Mouse (Mus musculus): ENCODE measurements around the gene Ppfia4. TPM values are rescaled to one million over a fixed set of nuclear protein-coding genes. Genes with fewer than 3 reads are reported as not detected.

Gene Ppfia4
- polyA plus RNA-seq, 1 experiment, result 35.8 TPM

DNA sequence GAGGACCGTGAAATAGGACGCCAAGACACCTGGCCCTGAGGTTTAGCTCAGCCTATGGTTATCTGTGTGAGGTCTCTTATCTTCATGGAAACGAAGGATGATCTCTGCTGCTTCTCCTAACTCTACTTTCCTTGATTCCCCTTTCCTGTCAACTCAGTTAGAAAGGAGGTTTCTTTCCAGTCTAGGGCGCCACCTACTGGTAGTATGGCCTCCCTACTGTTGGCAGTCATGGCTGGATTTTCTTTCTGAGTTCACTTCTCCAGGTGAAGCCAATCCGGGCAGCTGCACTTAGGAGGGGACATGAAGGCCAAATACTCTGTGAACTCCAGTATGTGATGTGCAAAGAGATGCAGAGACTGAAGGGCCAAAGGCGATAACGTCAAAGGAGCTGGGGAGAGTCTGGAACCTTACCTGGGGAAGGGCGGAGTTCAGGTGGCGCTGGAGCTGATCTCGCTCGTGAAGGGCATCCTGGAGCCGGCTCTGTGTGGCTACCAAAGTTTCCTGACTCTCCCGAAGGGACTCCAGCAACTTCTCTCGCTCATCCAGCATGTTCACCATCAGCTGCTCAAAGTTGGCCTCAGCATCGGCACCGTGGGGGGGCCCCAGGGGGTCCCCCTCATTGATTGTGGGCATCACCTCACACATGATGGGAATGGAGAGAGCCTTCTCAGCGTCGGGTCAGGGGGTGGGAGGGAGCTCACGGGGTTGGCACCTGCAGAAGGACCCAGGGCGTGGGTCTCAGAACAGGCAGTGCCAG lies 671 bp downstream of the Ppfia4 start:
- TF ChIP-seq CEBPB (IDR thresholded peaks at IDR 0.05; ENCODE audit: insufficient read depth, poor library complexity, severe bottlenecking), result no peak
- TF ChIP-seq TCF3 (IDR thresholded peaks at IDR 0.05; ENCODE audit: insufficient read length, low read depth), result no peak
- TF ChIP-seq POLR2AphosphoS2 (IDR thresholded peaks at IDR 0.05; ENCODE audit: insufficient read length, low read depth), result no peak
- TF ChIP-seq SRF (IDR thresholded peaks at IDR 0.05; ENCODE audit: control insufficient read depth, insufficient read length, low read depth), result no peak
- TF ChIP-seq MYOD1 (IDR thresholded peaks at IDR 0.05; ENCODE audit: control insufficient read depth in 1 of 3, insufficient read length in 2 of 3, low read depth in 2 of 3), result peak in 1 of 3 experiments; percentile 1
- no peak for TF ChIP-seq E2F4 (IDR thresholded peaks at IDR 0.05; ENCODE audit: insufficient read depth)
- TF ChIP-seq TCF12 (IDR thresholded peaks at IDR 0.05; ENCODE audit: insufficient read depth, poor library complexity, severe bottlenecking), result no peak
- H3K4me2 ChIP-seq (ENCODE audit: low read depth), result peak overlapping the region; percentile 76
- peaks cover 6% of the 10 kb centered on the region for H3K79me2 ChIP-seq (ENCODE audit: control insufficient read depth, insufficient read depth)
- H3K4me3 ChIP-seq, result peak overlapping the region; percentile 23
- H3ac ChIP-seq (ENCODE audit: control insufficient read depth, insufficient read length), result no peak overlapping the region
- no peaks in the 10 kb centered on the region for H3K36me3 ChIP-seq (ENCODE audit: control insufficient read depth, insufficient read depth)
- H3K27me3 ChIP-seq (ENCODE audit: control insufficient read depth, insufficient read depth, insufficient read length), result no peaks in the 10 kb centered on the region

DNA sequence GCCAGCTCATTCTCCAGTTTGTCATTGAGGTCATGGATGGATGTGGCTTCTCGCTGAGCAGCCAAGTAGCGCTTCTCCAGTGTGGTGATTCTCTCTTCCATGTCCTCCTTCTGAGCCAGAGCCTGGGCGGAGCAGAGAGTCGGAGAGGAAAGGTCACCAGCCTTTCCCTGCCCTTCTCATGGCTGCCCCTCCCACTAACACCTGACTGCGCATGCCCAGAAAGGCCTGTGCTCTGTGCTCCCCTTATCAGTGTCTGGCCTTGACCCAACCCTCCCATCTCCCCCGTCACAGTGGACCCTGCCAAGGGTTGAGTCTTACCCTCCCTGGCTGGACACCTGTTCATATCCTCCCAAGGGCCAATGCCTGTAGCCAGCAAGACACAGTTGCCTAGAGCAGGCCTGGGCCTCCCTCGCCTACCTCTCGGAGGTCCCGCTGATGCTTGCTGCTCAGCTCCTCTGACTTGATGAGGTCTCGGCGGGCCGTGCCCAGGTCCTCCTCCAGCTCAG lies 5.8 kb downstream of the Ppfia4 start:
- peaks cover 6% of the 10 kb centered on the region for H3K79me2 ChIP-seq (ENCODE audit: control insufficient read depth, insufficient read depth)
- no peak overlapping the region for H3ac ChIP-seq (ENCODE audit: control insufficient read depth, insufficient read length)
- H3K27me3 ChIP-seq (ENCODE audit: control insufficient read depth, insufficient read depth, insufficient read length), result no peaks in the 10 kb centered on the region
- H3K4me2 ChIP-seq (ENCODE audit: low read depth), result no peak overlapping the region
- TF ChIP-seq MYOG (IDR thresholded peaks at IDR 0.05; ENCODE audit: control insufficient read depth in 1 of 3, insufficient read depth in 1 of 3, insufficient read length in 2 of 3, low read depth in 2 of 3) (no peak), SRF (IDR thresholded peaks at IDR 0.05; ENCODE audit: control insufficient read depth, insufficient read length, low read depth) (no peak), MAX (IDR thresholded peaks at IDR 0.05; ENCODE audit: low read depth) (no peak), CEBPB (IDR thresholded peaks at IDR 0.05; ENCODE audit: insufficient read depth, poor library complexity, severe bottlenecking) (no peak), MYOD1 (IDR thresholded peaks at IDR 0.05; ENCODE audit: control insufficient read depth in 1 of 3, insufficient read length in 2 of 3, low read depth in 2 of 3) (no peak), E2F4 (IDR thresholded peaks at IDR 0.05; ENCODE audit: insufficient read depth) (no peak), TCF12 (IDR thresholded peaks at IDR 0.05; ENCODE audit: insufficient read depth, poor library complexity, severe bottlenecking) (no peak), POLR2A (IDR thresholded peaks at IDR 0.05; ENCODE audit: insufficient read length, low read depth) (no peak), REST (IDR thresholded peaks at IDR 0.05; ENCODE audit: insufficient read depth, insufficient read length) (no peak), POLR2AphosphoS2 (IDR thresholded peaks at IDR 0.05; ENCODE audit: insufficient read length, low read depth) (no peak), TCF3 (IDR thresholded peaks at IDR 0.05; ENCODE audit: insufficient read length, low read depth) (no peak), USF1 (IDR thresholded peaks at IDR 0.05; ENCODE audit: low read depth) (no peak)
- no peak overlapping the region for H3K4me3 ChIP-seq
- peaks cover 3% of the 10 kb centered on the region for H3K36me3 ChIP-seq (ENCODE audit: control insufficient read depth, insufficient read depth)

DNA sequence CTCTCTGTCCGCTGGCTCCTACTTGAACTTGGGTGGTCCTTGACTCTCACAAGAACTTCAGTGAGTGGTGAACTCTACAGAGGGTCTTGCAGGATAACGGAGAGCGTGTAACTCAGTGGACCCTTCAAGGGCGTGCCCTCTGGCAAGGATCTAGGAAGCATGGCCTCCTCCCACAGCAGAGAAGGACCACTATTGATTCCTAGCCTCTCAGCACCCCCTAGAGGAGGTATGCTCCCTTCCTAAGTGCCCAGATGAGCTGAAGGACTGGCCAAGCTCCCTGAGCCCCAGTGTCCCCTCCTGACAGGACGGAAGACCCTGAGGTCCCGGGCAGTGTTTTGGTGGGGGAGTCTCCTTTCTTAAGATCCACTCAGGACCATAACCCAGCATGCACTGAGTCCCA lies 10.1 kb downstream of the Ppfia4 start:
- Histone ChIP-seq H3ac (ENCODE audit: control insufficient read depth, insufficient read length) (no peak overlapping the region), H3K36me3 (ENCODE audit: control insufficient read depth, insufficient read depth) (peaks cover 3% of the 10 kb centered on the region), H3K79me2 (ENCODE audit: control insufficient read depth, insufficient read depth) (no peaks in the 10 kb centered on the region), H3K27me3 (ENCODE audit: control insufficient read depth, insufficient read depth, insufficient read length) (no peaks in the 10 kb centered on the region), H3K4me3 (no peak overlapping the region), H3K4me2 (ENCODE audit: low read depth) (peak overlapping the region; percentile 6)
- TF ChIP-seq SRF (IDR thresholded peaks at IDR 0.05; ENCODE audit: control insufficient read depth, insufficient read length, low read depth) (no peak), E2F4 (IDR thresholded peaks at IDR 0.05; ENCODE audit: insufficient read depth) (no peak), CEBPB (IDR thresholded peaks at IDR 0.05; ENCODE audit: insufficient read depth, poor library complexity, severe bottlenecking) (no peak), TCF12 (IDR thresholded peaks at IDR 0.05; ENCODE audit: insufficient read depth, poor library complexity, severe bottlenecking) (no peak), USF1 (IDR thresholded peaks at IDR 0.05; ENCODE audit: low read depth) (no peak), POLR2A (IDR thresholded peaks at IDR 0.05; ENCODE audit: insufficient read length, low read depth) (no peak), REST (IDR thresholded peaks at IDR 0.05; ENCODE audit: insufficient read depth, insufficient read length) (no peak), TCF3 (IDR thresholded peaks at IDR 0.05; ENCODE audit: insufficient read length, low read depth) (no peak), POLR2AphosphoS2 (IDR thresholded peaks at IDR 0.05; ENCODE audit: insufficient read length, low read depth) (no peak), MYOG (IDR thresholded peaks at IDR 0.05; ENCODE audit: control insufficient read depth in 1 of 3, insufficient read depth in 1 of 3, insufficient read length in 2 of 3, low read depth in 2 of 3) (no peak), MYOD1 (IDR thresholded peaks at IDR 0.05; ENCODE audit: control insufficient read depth in 1 of 3, insufficient read length in 2 of 3, low read depth in 2 of 3) (no peak), MAX (IDR thresholded peaks at IDR 0.05; ENCODE audit: low read depth) (no peak)

- H3K4me3 ChIP-seq, result no peak overlapping the region
- H3K79me2 ChIP-seq (ENCODE audit: control insufficient read depth, insufficient read depth), result no peaks in the 10 kb centered on the region
- no peaks in the 10 kb centered on the region for H3K27me3 ChIP-seq (ENCODE audit: control insufficient read depth, insufficient read depth, insufficient read length)
- no peak overlapping the region for H3ac ChIP-seq (ENCODE audit: control insufficient read depth, insufficient read length)
- TF ChIP-seq POLR2A (IDR thresholded peaks at IDR 0.05; ENCODE audit: insufficient read length, low read depth), result peak; percentile 31
- peak; percentile 16 for TF ChIP-seq POLR2AphosphoS2 (IDR thresholded peaks at IDR 0.05; ENCODE audit: insufficient read length, low read depth)
- TF ChIP-seq SRF (IDR thresholded peaks at IDR 0.05; ENCODE audit: control insufficient read depth, insufficient read length, low read depth), result peak; percentile 15
- no peak for TF ChIP-seq E2F4 (IDR thresholded peaks at IDR 0.05; ENCODE audit: insufficient read depth)
- TF ChIP-seq USF1 (IDR thresholded peaks at IDR 0.05; ENCODE audit: low read depth), result no peak
- no peak for TF ChIP-seq CEBPB (IDR thresholded peaks at IDR 0.05; ENCODE audit: insufficient read depth, poor library complexity, severe bottlenecking)
- no peak for TF ChIP-seq REST (IDR thresholded peaks at IDR 0.05; ENCODE audit: insufficient read depth, insufficient read length)
- peak; percentile 99 for TF ChIP-seq TCF3 (IDR thresholded peaks at IDR 0.05; ENCODE audit: insufficient read length, low read depth)
- TF ChIP-seq TCF12 (IDR thresholded peaks at IDR 0.05; ENCODE audit: insufficient read depth, poor library complexity, severe bottlenecking), result peak; percentile 93
- TF ChIP-seq MAX (IDR thresholded peaks at IDR 0.05; ENCODE audit: low read depth), result no peak
- peak; percentile 90 to 100 (median 99) for TF ChIP-seq MYOG (IDR thresholded peaks at IDR 0.05; ENCODE audit: control insufficient read depth in 1 of 3, insufficient read depth in 1 of 3, insufficient read length in 2 of 3, low read depth in 2 of 3)
- peak; percentile 56 to 99 (median 99) for TF ChIP-seq MYOD1 (IDR thresholded peaks at IDR 0.05; ENCODE audit: control insufficient read depth in 1 of 3, insufficient read length in 2 of 3, low read depth in 2 of 3)
- peak overlapping the region; percentile 53 for H3K4me2 ChIP-seq (ENCODE audit: low read depth)
- no peaks in the 10 kb centered on the region for H3K36me3 ChIP-seq (ENCODE audit: control insufficient read depth, insufficient read depth)
Observed at GRCm38 (mm10) chr1:134320691-134321301, 11.9 kb downstream of the Ppfia4 start.
